Mouse (Mus musculus): ENCODE results near the gene Sohlh2. TPM values are rescaled to one million over a fixed set of nuclear protein-coding genes. Genes with fewer than 3 reads are reported as not detected.

The Sohlh2 gene
- polyA plus RNA-seq, 1 experiment from 2014 or later: 0.09 TPM

GRCm38 (mm10) chr3:55222502-55222901, 40.7 kb downstream of the Sohlh2 start:
- Histone ChIP-seq H3K36me3 (ENCODE audit: control insufficient read depth, insufficient read depth, low read length) (no peaks in the 10 kb centered on the region), H3K9me3 (ENCODE audit: control insufficient read depth, low read length) (no peaks in the 10 kb centered on the region), H3K4me3 (ENCODE audit: low read depth, low read length) (no peak overlapping the region), H3K9ac (ENCODE audit: low read length) (no peak overlapping the region), H3K27me3 (ENCODE audit: control insufficient read depth, insufficient read depth, low read length) (no peaks in the 10 kb centered on the region), H3K4me1 (ENCODE audit: control insufficient read depth, insufficient read depth, low read length) (no peaks in the 10 kb centered on the region), H3K27ac (ENCODE audit: low read depth, low read length) (no peak overlapping the region), H3K4me2 (ENCODE audit: low read depth) (no peak overlapping the region)
- DNase-seq (ENCODE audit: low spot score) (no peak), ATAC-seq (ENCODE audit: insufficient read depth, low FRiP score, low TSS enrichment) (no peak)
- WGBS: 90% methylated on average over 2 of the region's 2 CpGs

DNA sequence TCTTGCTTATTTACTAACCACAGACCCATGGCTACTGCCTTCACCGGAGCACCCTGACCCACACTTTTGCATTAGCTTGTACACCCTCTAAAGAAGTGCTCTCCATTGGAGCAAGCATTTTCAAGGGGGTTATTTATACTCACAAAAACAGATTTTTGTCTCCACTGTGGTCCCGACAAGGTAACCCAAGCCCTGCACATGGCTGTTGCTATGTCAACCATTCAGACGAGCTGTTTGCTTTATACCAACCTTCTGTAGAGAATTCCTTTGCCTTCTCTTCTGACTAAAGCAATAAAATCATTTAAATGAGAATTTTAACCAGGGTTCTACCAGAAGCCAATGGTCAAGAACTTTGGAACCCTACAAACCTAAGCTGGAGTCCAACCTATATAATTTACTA, 42.0 kb downstream of the Sohlh2 start:
- ATAC-seq (ENCODE audit: insufficient read depth, low FRiP score, low TSS enrichment): no peak
- DNase-seq (ENCODE audit: low spot score): no peak
- no peaks in the 10 kb centered on the region for H3K4me1 ChIP-seq (ENCODE audit: control insufficient read depth, insufficient read depth, low read length)

DNA sequence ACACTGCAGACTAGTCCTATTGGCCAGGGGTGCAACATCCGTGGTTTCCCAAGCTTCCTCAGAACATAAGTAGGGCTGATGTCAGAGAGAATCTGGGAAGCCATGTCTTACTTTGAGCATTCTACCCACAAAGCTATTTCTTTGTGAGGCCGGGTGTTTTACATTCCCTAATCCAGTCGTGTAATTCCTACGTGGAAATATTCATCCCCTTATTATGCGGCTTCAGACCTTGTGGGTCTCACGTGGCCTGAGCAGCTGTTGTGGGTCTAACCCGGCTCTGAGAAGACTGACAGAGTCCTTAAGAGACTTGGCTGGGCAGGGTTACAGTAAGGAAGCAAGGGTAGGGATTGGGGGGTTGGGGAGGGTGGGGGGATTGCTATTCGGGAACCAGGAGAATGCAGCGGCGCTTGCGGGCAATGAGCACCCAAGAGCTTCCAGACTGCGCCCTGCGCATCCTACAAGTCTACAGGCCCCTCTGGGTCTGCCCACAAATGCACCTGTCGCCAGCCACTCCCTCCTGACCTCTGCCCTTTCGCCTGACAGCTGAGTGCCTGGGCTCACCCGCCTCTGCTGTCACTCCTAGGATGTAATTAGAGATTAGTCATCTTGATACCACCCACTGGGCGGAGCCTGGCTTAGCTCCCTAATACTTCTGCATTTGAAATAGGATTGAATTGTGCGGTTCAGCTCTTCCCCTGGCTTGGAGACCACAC, 44.8 kb downstream of the Sohlh2 start:
- WGBS: 33% methylated on average over 18 of the region's 18 CpGs
- no peaks in the 10 kb centered on the region for H3K36me3 ChIP-seq (ENCODE audit: control insufficient read depth, insufficient read depth, low read length)
- ATAC-seq (ENCODE audit: insufficient read depth, low FRiP score, low TSS enrichment) (no peak), DNase-seq (ENCODE audit: low spot score) (no peak)
- no peaks in the 10 kb centered on the region for H3K9me3 ChIP-seq (ENCODE audit: control insufficient read depth, low read length)
- no peaks in the 10 kb centered on the region for H3K27me3 ChIP-seq (ENCODE audit: control insufficient read depth, insufficient read depth, low read length)
- H3K4me2 ChIP-seq (ENCODE audit: low read depth): no peak overlapping the region
- H3K4me3 ChIP-seq (ENCODE audit: low read depth, low read length): no peak overlapping the region
- no peaks in the 10 kb centered on the region for H3K4me1 ChIP-seq (ENCODE audit: control insufficient read depth, insufficient read depth, low read length)
- H3K9ac ChIP-seq (ENCODE audit: low read length): no peak overlapping the region
- H3K27ac ChIP-seq (ENCODE audit: low read depth, low read length): no peak overlapping the region

More for the DNA sequence above, 42.0 kb downstream of the Sohlh2 start:
- H3K36me3 ChIP-seq (ENCODE audit: control insufficient read depth, insufficient read depth, low read length): no peaks in the 10 kb centered on the region
- no peak overlapping the region for H3K4me3 ChIP-seq (ENCODE audit: low read depth, low read length)
- no peaks in the 10 kb centered on the region for H3K27me3 ChIP-seq (ENCODE audit: control insufficient read depth, insufficient read depth, low read length)
- no peak overlapping the region for H3K27ac ChIP-seq (ENCODE audit: low read depth, low read length)
- no peak overlapping the region for H3K9ac ChIP-seq (ENCODE audit: low read length)
- WGBS: 85% methylated on average over 3 of the region's 3 CpGs
- no peak overlapping the region for H3K4me2 ChIP-seq (ENCODE audit: low read depth)
- H3K9me3 ChIP-seq (ENCODE audit: control insufficient read depth, low read length): no peaks in the 10 kb centered on the region

GRCm38 (mm10) chr3:55227214-55227581, 45.4 kb downstream of the Sohlh2 start:
- 46% methylated on average over 4 of the region's 4 CpGs for WGBS
- no peaks in the 10 kb centered on the region for H3K27me3 ChIP-seq (ENCODE audit: control insufficient read depth, insufficient read depth, low read length)
- H3K9me3 ChIP-seq (ENCODE audit: control insufficient read depth, low read length): no peaks in the 10 kb centered on the region
- no peak overlapping the region for H3K9ac ChIP-seq (ENCODE audit: low read length)
- H3K4me3 ChIP-seq (ENCODE audit: low read depth, low read length): no peak overlapping the region
- no peaks in the 10 kb centered on the region for H3K4me1 ChIP-seq (ENCODE audit: control insufficient read depth, insufficient read depth, low read length)
- no peaks in the 10 kb centered on the region for H3K36me3 ChIP-seq (ENCODE audit: control insufficient read depth, insufficient read depth, low read length)
- H3K4me2 ChIP-seq (ENCODE audit: low read depth): no peak overlapping the region
- ATAC-seq (ENCODE audit: insufficient read depth, low FRiP score, low TSS enrichment): no peak
- DNase-seq (ENCODE audit: low spot score): no peak
- no peak overlapping the region for H3K27ac ChIP-seq (ENCODE audit: low read depth, low read length)

DNA sequence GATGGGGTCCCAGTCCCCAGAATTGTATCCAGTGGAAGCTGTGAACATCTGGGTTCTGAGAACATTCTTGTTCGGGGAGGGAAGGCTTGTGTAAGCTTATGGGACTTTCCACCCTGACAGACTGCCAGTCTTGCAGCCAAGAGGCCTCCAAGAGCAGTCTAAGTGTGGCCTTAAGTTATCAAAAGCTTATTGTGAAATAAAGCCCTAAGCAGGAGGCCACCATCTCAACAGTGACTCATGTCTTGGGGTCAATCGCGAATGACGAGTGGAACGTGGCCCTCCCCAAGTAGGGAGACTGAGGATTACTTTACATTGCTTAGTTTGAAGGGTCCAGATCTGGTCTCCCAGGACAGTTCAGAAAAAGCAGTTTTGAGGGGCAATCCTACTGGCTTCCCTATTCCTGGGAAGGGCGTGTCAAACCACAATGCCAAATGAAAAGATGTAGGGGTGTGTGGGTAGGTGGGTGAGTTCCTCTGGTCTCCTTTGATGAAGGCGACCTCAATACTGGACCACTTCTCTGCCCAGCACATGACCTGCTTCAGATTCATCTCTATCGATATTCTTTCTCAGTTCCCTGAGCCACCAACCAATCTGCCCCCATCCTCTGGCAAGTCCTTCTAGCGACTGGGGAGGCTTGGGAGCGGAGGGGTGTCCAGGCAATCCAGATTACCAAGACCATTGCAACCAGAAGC, 60.0 kb downstream of the Sohlh2 start, which contains the start of gene Dclk1:
Gene Dclk1 (plus strand): TSS at position 635 of the 692 bp plus-strand sequence.
- Histone ChIP-seq H3K4me3 (ENCODE audit: low read depth, low read length) (peak within 1 kb of the TSS; percentile 72), H3K27me3 (ENCODE audit: control insufficient read depth, insufficient read depth, low read length) (no peaks in the 10 kb centered on the region), H3K27ac (ENCODE audit: low read depth, low read length) (peak within 1 kb of the TSS; percentile 94), H3K9me3 (ENCODE audit: control insufficient read depth, low read length) (no peaks in the 10 kb centered on the region), H3K36me3 (ENCODE audit: control insufficient read depth, insufficient read depth, low read length) (no peaks in the 10 kb centered on the region), H3K9ac (ENCODE audit: low read length) (peak within 1 kb of the TSS; percentile 93), H3K4me2 (ENCODE audit: low read depth) (peak within 1 kb of the TSS; percentile 81), H3K4me1 (ENCODE audit: control insufficient read depth, insufficient read depth, low read length) (peaks cover 11% of the 10 kb centered on the region)
- ATAC-seq (ENCODE audit: insufficient read depth, low FRiP score, low TSS enrichment) (no peak), DNase-seq (ENCODE audit: low spot score) (no peak)
- 41% methylated on average over 10 of the region's 10 CpGs for WGBS

- WGBS: under 1% methylated on average over 45 of the region's 45 CpGs
- H3K4me2 ChIP-seq (ENCODE audit: low read depth): peak overlapping the region; percentile 81
- peaks cover 11% of the 10 kb centered on the region for H3K4me1 ChIP-seq (ENCODE audit: control insufficient read depth, insufficient read depth, low read length)
- H3K9ac ChIP-seq (ENCODE audit: low read length): peak overlapping the region; percentile 93
- no peaks in the 10 kb centered on the region for H3K27me3 ChIP-seq (ENCODE audit: control insufficient read depth, insufficient read depth, low read length)
- ATAC-seq (ENCODE audit: insufficient read depth, low FRiP score, low TSS enrichment) (peak; percentile 94), DNase-seq (ENCODE audit: low spot score) (peak; percentile 92)
- no peaks in the 10 kb centered on the region for H3K9me3 ChIP-seq (ENCODE audit: control insufficient read depth, low read length)
- peak overlapping the region; percentile 72 for H3K4me3 ChIP-seq (ENCODE audit: low read depth, low read length)
- no peaks in the 10 kb centered on the region for H3K36me3 ChIP-seq (ENCODE audit: control insufficient read depth, insufficient read depth, low read length)
- H3K27ac ChIP-seq (ENCODE audit: low read depth, low read length): peak overlapping the region; percentile 94
Measured at GRCm38 (mm10) chr3:55242422-55243055, 60.7 kb downstream of the Sohlh2 start.

DNA sequence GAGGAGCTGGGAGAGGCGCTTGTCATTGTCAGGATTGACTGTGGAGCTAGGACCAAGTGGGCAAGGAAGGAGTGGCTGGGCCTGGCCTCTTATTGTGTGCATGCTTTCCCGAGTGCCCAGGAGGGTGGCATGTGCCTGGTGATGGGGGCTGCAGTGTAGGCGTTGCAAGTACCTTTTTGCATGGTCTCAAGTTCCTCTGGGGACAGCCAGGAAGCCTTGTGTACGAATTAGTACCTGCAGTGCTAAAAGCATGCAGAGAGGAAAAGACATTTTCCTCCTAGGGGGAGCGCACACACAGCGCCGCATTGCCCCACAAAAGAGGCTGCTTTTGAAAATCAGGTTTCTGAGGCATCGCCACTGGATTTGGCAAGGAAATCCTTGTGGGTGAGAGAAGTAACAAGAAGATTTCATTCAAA, 61.2 kb downstream of the Sohlh2 start:
- no peaks in the 10 kb centered on the region for H3K9me3 ChIP-seq (ENCODE audit: control insufficient read depth, low read length)
- peak overlapping the region; percentile 81 for H3K4me2 ChIP-seq (ENCODE audit: low read depth)
- H3K27ac ChIP-seq (ENCODE audit: low read depth, low read length): peak overlapping the region; percentile 94
- ATAC-seq (ENCODE audit: insufficient read depth, low FRiP score, low TSS enrichment) (peak; percentile 75), DNase-seq (ENCODE audit: low spot score) (no peak)
- H3K9ac ChIP-seq (ENCODE audit: low read length): peak overlapping the region; percentile 93
- 0% methylated on average over 8 of the region's 8 CpGs for WGBS
- H3K36me3 ChIP-seq (ENCODE audit: control insufficient read depth, insufficient read depth, low read length): no peaks in the 10 kb centered on the region; the same call in 1 of the 2 replicates
- H3K4me3 ChIP-seq (ENCODE audit: low read depth, low read length): peak overlapping the region; percentile 72
- peaks cover 11% of the 10 kb centered on the region for H3K4me1 ChIP-seq (ENCODE audit: control insufficient read depth, insufficient read depth, low read length)
- no peaks in the 10 kb centered on the region for H3K27me3 ChIP-seq (ENCODE audit: control insufficient read depth, insufficient read depth, low read length)

GRCm38 (mm10) chr3:55244087-55244486, 62.3 kb downstream of the Sohlh2 start:
- no peaks in the 10 kb centered on the region; the same call in 1 of the 2 replicates for H3K36me3 ChIP-seq (ENCODE audit: control insufficient read depth, insufficient read depth, low read length)
- whole genome bisulfite sequencing: 75% methylated on average over 6 of the region's 6 CpGs
- no peak overlapping the region for H3K9ac ChIP-seq (ENCODE audit: low read length)
- ATAC-seq (ENCODE audit: insufficient read depth, low FRiP score, low TSS enrichment) (no peak), DNase-seq (ENCODE audit: low spot score) (no peak)
- no peaks in the 10 kb centered on the region for H3K27me3 ChIP-seq (ENCODE audit: control insufficient read depth, insufficient read depth, low read length)
- H3K27ac ChIP-seq (ENCODE audit: low read depth, low read length): no peak overlapping the region
- peak overlapping the region; percentile 81 for H3K4me2 ChIP-seq (ENCODE audit: low read depth)
- H3K4me3 ChIP-seq (ENCODE audit: low read depth, low read length): peak overlapping the region; percentile 72
- H3K4me1 ChIP-seq (ENCODE audit: control insufficient read depth, insufficient read depth, low read length): peaks cover 11% of the 10 kb centered on the region
- H3K9me3 ChIP-seq (ENCODE audit: control insufficient read depth, low read length): no peaks in the 10 kb centered on the region
